ENCODE assay signal across 9 mouse cellular contexts in the genomic region with DNA sequence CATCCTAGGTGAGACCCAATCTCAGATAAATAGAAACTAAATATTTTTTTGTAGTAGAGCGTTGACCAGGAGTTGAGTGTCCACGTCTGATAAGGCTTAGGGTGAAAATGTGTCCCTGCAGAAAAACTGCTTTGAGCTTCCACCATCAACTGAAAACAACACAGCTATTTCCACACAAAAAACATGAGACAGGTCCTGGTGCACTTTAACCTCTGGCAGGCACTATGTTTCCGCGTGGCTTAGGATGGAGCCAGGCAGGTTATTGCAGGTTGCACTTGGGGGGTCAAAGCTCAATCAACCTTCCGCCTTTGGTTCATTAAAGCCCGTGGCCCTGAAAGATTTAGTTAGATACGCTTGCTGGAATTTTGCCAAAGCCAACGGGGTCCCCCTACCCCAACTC. TPM values are rescaled to one million over a fixed set of nuclear protein-coding genes. Genes with fewer than 3 reads are reported as not detected.
DNase-seq lines count a peak whose midpoint lies in the region; ATAC-seq and TF ChIP-seq lines count a peak whose summit lies in the region.
"Had no signal": no experiment of that assay in that cellular context is flagged by ENCODE, and none has a peak within 500 bp of the region (broad histone marks: within the 10 kb centered on the region; RNA-seq: fewer than 3 reads in every experiment).

No protein-coding gene starts in this region.

- no peak for TF ChIP-seq CTCF in heart, postnatal 0 days (IDR thresholded peaks at IDR 0.05; ENCODE audit: low read depth)
- no peak for TF ChIP-seq CTCF in heart, adult 2 months (IDR thresholded peaks at IDR 0.05)

- no peaks in the 10 kb centered on the region for H3K36me3 ChIP-seq in heart, postnatal 0 days (replicated peaks; ENCODE audit: control insufficient read depth, insufficient read depth, low read length)
- no peaks in the 10 kb centered on the region for H3K36me3 ChIP-seq in heart, adult 2 months (ENCODE audit: control insufficient read depth, insufficient read depth, low read length)
- peaks cover 1% of the 10 kb centered on the region; the same call in 1 of the 2 replicates for H3K36me3 ChIP-seq in forebrain, embryonic 10.5 days (replicated peaks)
- H3K36me3 ChIP-seq in kidney, embryonic 16.5 days (ENCODE audit: insufficient read depth, low read length): 0 out of 2 replicates have a peak, but pooled peaks cover under 1% of the 10 kb centered on the region
- H3K36me3 ChIP-seq in myocyte (ENCODE audit: control insufficient read depth, insufficient read depth): no peaks in the 10 kb centered on the region

- no peak for TF ChIP-seq POLR2A in heart, adult 2 months (IDR thresholded peaks at IDR 0.05; ENCODE audit: insufficient read depth, low read depth, low read length)
- TF ChIP-seq POLR2A in myocyte (IDR thresholded peaks at IDR 0.05; ENCODE audit: insufficient read length, low read depth): no peak

- 72% methylated on average over 8 of the region's 8 CpGs for WGBS in heart, postnatal 0 days
- 64% methylated on average over 8 of the region's 8 CpGs for whole genome bisulfite sequencing in heart, adult 2 months
- 63% methylated on average over 8 of the region's 8 CpGs for WGBS in forebrain, embryonic 10.5 days
- 45% methylated on average over 8 of the region's 8 CpGs for WGBS in kidney, embryonic 16.5 days

- H3K4me1 ChIP-seq in heart, postnatal 0 days (ENCODE audit: control insufficient read depth, insufficient read depth): peaks cover 14% of the 10 kb centered on the region; the same call in 1 of the 2 replicates
- peaks cover 1% of the 10 kb centered on the region; the same call in 1 of the 2 replicates for H3K4me1 ChIP-seq in heart, adult 2 months (ENCODE audit: control insufficient read depth, insufficient read depth, low read length)
- H3K4me1 ChIP-seq in forebrain, embryonic 10.5 days: peaks cover 52% of the 10 kb centered on the region
- H3K4me1 ChIP-seq in kidney, embryonic 16.5 days (ENCODE audit: insufficient read depth, low read length): peaks cover 36% of the 10 kb centered on the region

- no peaks in the 10 kb centered on the region for H3K27me3 ChIP-seq in heart, postnatal 0 days (ENCODE audit: control insufficient read depth, insufficient read depth, low read length)
- no peaks in the 10 kb centered on the region for H3K27me3 ChIP-seq in heart, adult 2 months (ENCODE audit: control insufficient read depth, insufficient read depth, low read length)
- peaks cover 25% of the 10 kb centered on the region for H3K27me3 ChIP-seq in forebrain, embryonic 10.5 days (ENCODE audit: poor library complexity, severe bottlenecking)
- 0 out of 2 replicates have a peak, but pooled peaks cover 3% of the 10 kb centered on the region for H3K27me3 ChIP-seq in kidney, embryonic 16.5 days (ENCODE audit: insufficient read depth, low read length)
- H3K27me3 ChIP-seq in myocyte (ENCODE audit: control insufficient read depth, insufficient read depth, insufficient read length): no peaks in the 10 kb centered on the region

- DNase-seq in heart, postnatal 0 days (ENCODE audit: low spot score): no peak
- DNase-seq in heart, adult 2 months: no peak
- no peak for DNase-seq in forebrain, embryonic 10.5 days (ENCODE audit: extremely low spot score, low spot score)
- no peak for DNase-seq in cerebellum, postnatal 4 days (ENCODE audit: low spot score in 2 of 2)
- no peak for DNase-seq in layer of hippocampus, postnatal 14 days (ENCODE audit: low spot score in 2 of 2)
- DNase-seq: lung, adult 18-20 months had no signal

- H3K79me2 ChIP-seq in heart, adult 2 months (replicated peaks; ENCODE audit: control insufficient read depth, insufficient read depth, low read length): no peaks in the 10 kb centered on the region
- H3K79me2 ChIP-seq in myocyte (ENCODE audit: control insufficient read depth, insufficient read depth): peaks cover 15% of the 10 kb centered on the region

- H3K4me2 ChIP-seq in heart, postnatal 0 days (ENCODE audit: low read depth, low read length): 0 out of 2 replicates have a peak overlapping the region, but pooled peaks have one; percentile 66
- peak overlapping the region; percentile 65 for H3K4me2 ChIP-seq in kidney, embryonic 16.5 days (replicated peaks; ENCODE audit: low read depth, low read length)
- peak overlapping the region; percentile 88 for H3K4me2 ChIP-seq in myocyte (ENCODE audit: low read depth)

- no peak overlapping the region for H3K9ac ChIP-seq in heart, postnatal 0 days (replicated peaks; ENCODE audit: low read depth, low read length)
- H3K9ac ChIP-seq in heart, adult 2 months (ENCODE audit: low read depth, low read length): no peak overlapping the region
- no peak overlapping the region for H3K9ac ChIP-seq in kidney, embryonic 16.5 days (replicated peaks; ENCODE audit: low read length)

- H3K4me3 ChIP-seq in heart, postnatal 0 days (ENCODE audit: low read depth, low read length): peak overlapping the region; percentile 84; the same call in 1 of the 2 replicates
- H3K4me3 ChIP-seq in heart, adult 2 months: no peak overlapping the region; the same call in 1 of the 2 replicates
- peak overlapping the region; percentile 86 for H3K4me3 ChIP-seq in forebrain, embryonic 10.5 days
- no peak overlapping the region for H3K4me3 ChIP-seq in kidney, embryonic 16.5 days (ENCODE audit: low read length)
- peak overlapping the region; percentile 66 for H3K4me3 ChIP-seq in myocyte

- no peak for TF ChIP-seq EP300 in heart, postnatal 0 days (IDR thresholded peaks at IDR 0.05; ENCODE audit: low read depth)
- no peak for TF ChIP-seq EP300 in heart, adult 2 months (IDR thresholded peaks at IDR 0.05; ENCODE audit: insufficient read depth, low read depth, low read length)

- no peak for ATAC-seq in heart, postnatal 0 days (ENCODE audit: insufficient read depth, low read depth)
- no peak for ATAC-seq in kidney, embryonic 16.5 days (ENCODE audit: low FRiP score, low TSS enrichment)
- no peak for ATAC-seq in CD4-positive, CD25-positive, alpha-beta regulatory T cell, adult 4 months

- no peaks in the 10 kb centered on the region for H3K9me3 ChIP-seq in heart, postnatal 0 days (replicated peaks; ENCODE audit: control insufficient read depth, low read length)
- no peaks in the 10 kb centered on the region for H3K9me3 ChIP-seq in forebrain, embryonic 10.5 days
- H3K9me3 ChIP-seq in kidney, embryonic 16.5 days (ENCODE audit: low read length): no peaks in the 10 kb centered on the region

- no peak overlapping the region for H3K27ac ChIP-seq in heart, postnatal 0 days (ENCODE audit: low read depth)
- no peak overlapping the region; the same call in 1 of the 2 replicates for H3K27ac ChIP-seq in heart, adult 2 months
- H3K27ac ChIP-seq in forebrain, embryonic 10.5 days: no peak overlapping the region
- H3K27ac ChIP-seq in kidney, embryonic 16.5 days (ENCODE audit: low read length): no peak overlapping the region

- no peak overlapping the region for H3ac ChIP-seq in myocyte (ENCODE audit: control insufficient read depth, insufficient read length)

- intact Hi-C loops in heart, adult 2 months (cut with DNase I): loop anchor here (5.0 to 10.0 kb wide), 5 partner anchors 168 to 373 kb away; partner anchors contain the start of genes Pebp1 and Rfc5

TF ChIP-seq in myocyte, 11 proteins besides CTCF, POLR2A, EP300 and RAD21:
- no peak for TF ChIP-seq SRF (IDR thresholded peaks at IDR 0.05; ENCODE audit: control insufficient read depth, insufficient read length, low read depth)
- no peak for TF ChIP-seq MYOG (IDR thresholded peaks at IDR 0.05; ENCODE audit: control insufficient read depth in 1 of 3, insufficient read depth in 1 of 3, insufficient read length in 2 of 3, low read depth in 2 of 3)
- no peak for TF ChIP-seq POLR2AphosphoS2 (IDR thresholded peaks at IDR 0.05; ENCODE audit: insufficient read length, low read depth)
- TF ChIP-seq MAX (IDR thresholded peaks at IDR 0.05; ENCODE audit: low read depth): no peak
- no peak for TF ChIP-seq REST (IDR thresholded peaks at IDR 0.05; ENCODE audit: insufficient read depth, insufficient read length)
- no peak for TF ChIP-seq MYOD1 (IDR thresholded peaks at IDR 0.05; ENCODE audit: control insufficient read depth in 1 of 3, insufficient read length in 2 of 3, low read depth in 2 of 3)

RNA-seq across cellular contexts. Expression of gene Taok3, which starts 1.1 kb away (rescaled TPM):
- 1.1 and 3.9 TPM in 2 replicates for total RNA-seq in heart, postnatal 0 days (2014; rRNA removed; ENCODE audit: low replicate concordance)
- 5.8 and 7.5 TPM in 2 replicates for polyA plus RNA-seq in heart, postnatal 0 days (2015; fragmentation: Nextera tagmentation; extraction: Ambion mirVana)
- 1 to 10 TPM; 6.2 to 7.8 TPM for total RNA-seq in heart, adult 2 months (2021)
- polyA plus RNA-seq in heart, adult 2 months (2012; rRNA removed): 3.1 and 4.7 TPM in 2 replicates
- polyA plus RNA-seq in forebrain, embryonic 10.5 days (2016; fragmentation: Nextera tagmentation; extraction: Ambion mirVana): 9.3 and 9.4 TPM in 2 replicates
- polyA plus RNA-seq in kidney, embryonic 16.5 days (2015; fragmentation: Nextera tagmentation; extraction: Ambion mirVana): 18.8 and 20.1 TPM in 2 replicates
- 7.7 TPM for polyA plus RNA-seq in myocyte (2012; fragmentation: generic; extraction: Trizol)
- 100 to 1,000 TPM; 125 to 142 TPM for polyA plus RNA-seq in CD4-positive, CD25-positive, alpha-beta regulatory T cell, adult 4 months (2017; shearing (Covaris generic))
- 10 to 100 TPM; 58.2 to 58.9 TPM for total RNA-seq in layer of hippocampus, postnatal 14 days (2021)

RNA-seq across cellular contexts. Expression of gene Suds3, which starts 2.9 kb away (rescaled TPM):
- total RNA-seq in heart, postnatal 0 days (2014; rRNA removed; ENCODE audit: low replicate concordance): 31.9 and 50.1 TPM in 2 replicates
- polyA plus RNA-seq in heart, postnatal 0 days (2015; fragmentation: Nextera tagmentation; extraction: Ambion mirVana): 36.9 and 38.2 TPM in 2 replicates
- 100 to 1,000 TPM in 1 of 2 experiments, 10 to 100 TPM in 1; 76.8 to 112 TPM for total RNA-seq in heart, adult 2 months (2021)
- 44.7 and 55.9 TPM in 2 replicates for polyA plus RNA-seq in heart, adult 2 months (2012; rRNA removed)
- polyA plus RNA-seq in forebrain, embryonic 10.5 days (2016; fragmentation: Nextera tagmentation; extraction: Ambion mirVana): 78.5 and 81.4 TPM in 2 replicates
- polyA plus RNA-seq in kidney, embryonic 16.5 days (2015; fragmentation: Nextera tagmentation; extraction: Ambion mirVana): 68.9 and 73.7 TPM in 2 replicates
- 77.0 TPM for polyA plus RNA-seq in myocyte (2012; fragmentation: generic; extraction: Trizol)
- polyA plus RNA-seq in CD4-positive, CD25-positive, alpha-beta regulatory T cell, adult 4 months (2017; shearing (Covaris generic)): 10 to 100 TPM; 10.7 to 13.2 TPM
- 100 to 1,000 TPM in 1 of 2 experiments, 10 to 100 TPM in 1; 96.6 to 110 TPM for total RNA-seq in layer of hippocampus, postnatal 14 days (2021)

Comparison
In these comparisons a context has a peak if more than half of its experiments do, and no peak if none do; other contexts are left out.
1. H3K4me3 ChIP-seq: peak in heart, postnatal 0 days (single experiment), forebrain, embryonic 10.5 days (single experiment) and myocyte (single experiment); none in heart, adult 2 months (single experiment) and kidney, embryonic 16.5 days (single experiment).
2. Peak in every context shown above with its lines, with median percentiles within 50 percentile points of each other: H3K4me2 ChIP-seq.